Mouse (Mus musculus): ENCODE results near the gene Ddb2. TPM values are rescaled to one million over a fixed set of nuclear protein-coding genes. Genes with fewer than 3 reads are reported as not detected.
"Not testable (repeated sequence)": the region's sequence is repeated elsewhere in the genome, so short reads cannot be mapped to it uniquely, and the experiment has no call there.

Ddb2 gene
- total RNA-seq, 2 experiments from 2014 or later: 8.0 to 10.4 TPM

DNA sequence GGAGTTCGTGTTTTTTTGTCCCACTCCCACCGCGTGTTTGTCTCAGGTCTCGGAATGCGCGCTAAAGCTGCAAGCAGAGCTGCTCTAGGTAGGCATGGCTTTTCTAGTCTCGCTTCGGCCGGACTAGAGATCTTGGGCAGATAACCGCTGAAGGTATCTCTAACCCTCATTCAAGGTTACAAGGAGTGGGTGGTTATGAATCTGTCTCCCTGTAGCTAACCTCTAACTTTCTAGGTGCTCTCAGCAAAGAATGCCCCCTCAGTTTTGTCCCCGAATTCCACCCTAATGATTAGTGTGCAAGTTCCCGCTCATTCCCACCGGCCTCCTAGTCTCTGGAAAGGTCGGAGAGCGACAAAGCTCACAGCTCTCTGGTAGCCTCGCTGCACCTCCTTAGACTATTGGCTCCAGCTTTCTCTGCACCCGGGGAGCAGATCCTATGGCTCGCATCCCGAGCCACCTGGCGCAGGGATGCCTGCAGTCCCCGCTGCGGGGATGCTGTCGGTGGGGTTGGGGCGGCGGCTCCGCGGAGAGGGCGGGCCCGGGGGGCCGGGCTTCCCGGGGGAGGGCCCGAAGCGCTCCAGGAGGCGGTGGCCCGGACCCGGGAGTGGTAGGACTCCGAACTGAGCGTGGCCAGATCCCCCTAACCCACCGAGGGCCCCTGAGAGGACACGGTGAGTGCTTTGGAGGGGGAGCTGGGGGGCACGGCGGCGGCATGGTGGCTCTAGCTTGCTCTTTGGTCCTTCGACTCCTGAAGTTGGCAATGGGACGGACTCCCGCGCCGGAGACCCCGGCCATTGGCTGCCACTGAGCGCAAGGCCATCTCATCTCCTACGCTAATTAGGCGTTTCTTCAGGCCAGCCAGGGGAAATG is 19.7 kb upstream of the Ddb2 start:
- DNase-seq (ENCODE audit: extremely low spot score in 1 of 2, low spot score in 1 of 2): no peak

DNA sequence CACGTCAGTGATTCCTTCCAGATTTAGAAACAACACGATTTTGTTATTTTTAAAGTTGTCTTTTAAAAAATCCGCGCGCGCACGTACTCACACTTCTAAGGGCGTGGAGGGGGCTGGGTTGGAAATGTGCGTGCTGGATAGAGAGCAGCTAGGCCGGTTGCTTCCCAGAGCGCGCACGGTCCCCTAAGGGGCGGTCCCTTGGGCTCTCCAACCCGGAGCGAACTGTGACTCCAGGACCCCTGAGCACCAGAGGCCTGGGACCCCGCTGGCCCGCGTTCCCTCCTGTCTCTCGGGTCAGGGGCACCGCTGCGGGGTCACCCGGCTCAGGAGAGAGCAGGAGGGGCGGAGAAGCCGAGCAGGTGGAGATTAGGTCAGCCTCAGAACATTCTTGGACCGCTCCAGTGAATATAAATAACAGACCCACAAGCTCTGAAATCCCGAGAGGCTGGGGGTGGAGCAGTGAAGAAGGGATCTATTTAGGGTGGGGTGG is 18.9 kb upstream of the Ddb2 start, which contains the start of gene Pacsin3:
TSS of gene Pacsin3 (plus strand) at position 294 of the 490 bp plus-strand sequence.
- no peak for DNase-seq (ENCODE audit: extremely low spot score in 1 of 2, low spot score in 1 of 2)

DNA sequence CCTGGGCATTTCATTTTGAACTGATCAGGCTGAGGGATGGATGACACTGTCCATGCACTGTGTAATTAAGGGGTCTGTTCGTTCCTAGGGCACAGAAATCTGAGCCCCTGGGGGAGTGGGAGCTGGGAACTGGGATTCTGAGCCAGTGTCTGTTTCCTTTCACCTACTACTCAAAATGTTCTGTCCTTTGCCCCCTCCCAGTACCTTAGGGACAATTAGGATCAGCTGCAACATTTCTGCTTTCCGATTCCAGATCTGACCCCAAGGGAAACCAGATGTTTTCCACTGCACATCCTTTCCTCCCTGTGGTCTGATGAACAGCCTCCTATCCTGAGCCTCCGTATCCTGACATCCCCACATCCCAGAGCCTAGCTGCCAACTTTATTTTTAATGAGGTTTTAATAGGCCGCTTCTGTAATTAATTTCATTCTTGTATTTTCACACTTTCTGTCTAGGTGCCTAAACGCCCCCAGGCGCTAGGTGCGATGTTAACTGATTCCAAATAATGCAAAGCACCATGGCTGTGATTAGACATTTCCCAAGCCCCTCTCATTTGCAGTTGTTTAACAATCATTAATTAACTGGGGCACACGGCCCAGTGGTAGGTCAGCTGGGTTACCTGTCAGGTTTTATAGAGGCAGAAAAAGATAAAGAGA is 18.1 kb upstream of the Ddb2 start:
- no peak for DNase-seq (ENCODE audit: extremely low spot score in 1 of 2, low spot score in 1 of 2)

DNA sequence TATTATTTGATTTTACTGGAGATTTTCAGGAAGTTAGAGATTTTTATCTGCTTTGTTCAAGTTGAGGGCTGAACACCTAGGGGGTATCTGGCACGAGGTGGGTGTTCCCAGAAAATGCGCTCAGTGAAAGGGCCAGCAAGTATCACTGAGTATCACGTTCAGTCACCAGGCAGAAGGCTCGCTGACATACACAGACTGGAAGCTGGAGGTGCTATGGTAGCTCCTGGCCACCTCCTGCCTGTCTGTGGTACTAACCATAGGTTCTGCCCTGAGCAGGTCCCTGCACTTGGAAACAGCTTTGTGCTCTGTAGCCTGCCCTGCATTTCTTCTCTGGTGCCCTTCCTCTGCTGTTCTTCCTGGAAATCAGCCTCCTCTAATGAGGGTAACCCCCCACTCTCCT is 15.7 kb upstream of the Ddb2 start:
- no peak for DNase-seq (ENCODE audit: extremely low spot score in 1 of 2, low spot score in 1 of 2)

DNA sequence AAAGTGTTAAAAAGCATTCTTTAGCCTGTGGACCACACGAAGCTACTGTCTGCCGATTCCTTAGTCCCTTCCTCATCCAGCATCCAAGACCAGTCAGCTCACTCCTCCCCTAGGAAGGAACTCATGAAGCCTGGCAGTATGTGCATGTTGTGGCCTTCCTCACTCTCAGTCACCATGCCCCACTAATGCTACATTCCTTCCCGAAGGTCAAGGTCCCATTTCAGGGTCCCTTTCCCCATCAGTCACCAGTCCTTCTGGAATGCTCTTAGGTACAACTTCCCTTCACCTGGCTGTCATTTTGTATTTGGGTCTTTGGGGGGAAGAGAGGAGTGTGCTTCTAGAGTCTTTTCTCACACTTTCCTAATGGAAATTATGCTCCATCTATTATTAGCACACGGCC is 15.2 kb upstream of the Ddb2 start:
- DNase-seq (ENCODE audit: extremely low spot score in 1 of 2, low spot score in 1 of 2): no peak

DNA sequence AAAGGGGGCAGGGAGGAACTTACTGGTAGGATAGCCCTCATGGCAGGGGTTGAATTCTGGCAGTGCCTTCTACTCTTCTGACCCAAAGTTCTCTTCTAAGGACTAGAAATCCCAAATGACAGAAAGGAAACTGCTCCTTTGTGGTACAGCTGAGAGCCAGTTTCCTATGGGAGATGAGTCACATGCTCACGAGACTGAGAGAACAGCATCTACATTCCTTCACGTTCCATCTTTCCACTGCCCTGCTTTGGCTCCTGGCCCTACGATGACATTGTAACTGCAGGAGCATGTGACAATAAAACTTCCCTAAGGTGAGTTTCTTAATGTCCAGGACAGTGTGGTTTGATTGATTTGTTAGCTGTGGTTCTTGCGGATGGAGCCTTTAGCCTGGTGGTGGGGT is 11.6 kb upstream of the Ddb2 start:
- DNase-seq (ENCODE audit: extremely low spot score in 1 of 2, low spot score in 1 of 2): no peak

DNA sequence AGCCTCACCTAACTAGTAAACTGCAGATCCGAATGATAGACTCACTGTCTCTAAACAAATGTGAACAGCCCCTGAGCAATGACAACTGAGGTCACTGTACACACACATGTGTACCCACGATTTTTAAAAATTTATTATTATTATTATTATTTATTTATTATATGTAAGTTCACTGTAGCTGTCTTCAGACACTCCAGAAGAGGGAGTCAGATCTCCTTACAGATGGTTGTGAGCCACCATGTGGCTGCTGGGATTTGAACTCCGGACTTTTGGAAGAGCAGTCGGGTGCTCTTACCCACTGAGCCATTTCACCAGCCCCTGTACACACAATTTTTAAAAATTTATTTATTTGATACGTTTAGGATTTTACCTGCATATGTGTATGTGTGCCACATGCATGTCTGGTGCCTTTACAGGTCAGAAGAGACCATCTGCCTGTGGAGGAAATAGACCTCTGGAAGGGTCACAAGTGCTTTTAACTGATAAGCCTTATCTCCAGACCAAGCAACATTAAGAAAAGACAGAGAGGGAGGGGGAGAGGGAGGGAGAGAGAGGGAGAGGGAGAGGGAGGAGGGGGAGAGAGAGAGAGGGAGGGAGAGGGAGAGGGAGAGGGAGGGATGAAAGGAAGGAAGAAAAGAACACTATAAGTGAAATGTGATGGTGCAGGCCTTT is 7.9 kb upstream of the Ddb2 start:
- no peak for DNase-seq (ENCODE audit: extremely low spot score in 1 of 2, low spot score in 1 of 2)

DNA sequence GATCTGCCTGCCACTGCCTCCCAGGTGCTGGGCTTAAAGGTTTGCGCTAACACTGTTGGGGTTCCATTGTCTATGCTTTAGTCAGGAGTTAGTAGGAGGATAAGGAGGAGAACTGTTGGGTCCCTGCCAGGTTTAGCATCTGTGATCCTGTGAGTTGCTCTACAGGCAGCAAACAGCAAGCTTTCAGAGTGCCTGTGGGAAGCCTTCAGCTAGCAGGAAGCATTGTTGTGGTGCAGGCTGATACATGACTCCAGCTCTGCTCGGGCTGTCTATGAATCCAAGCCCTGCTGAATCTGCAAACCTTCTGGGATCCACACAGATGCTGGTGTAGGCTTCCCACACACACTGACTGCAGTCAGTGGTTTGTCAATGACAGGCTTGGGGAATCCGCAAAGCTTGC is 6.6 kb upstream of the Ddb2 start:
- peak in 1 of 2 experiments; percentile 60 for DNase-seq (ENCODE audit: extremely low spot score in 1 of 2, low spot score in 1 of 2)

DNA sequence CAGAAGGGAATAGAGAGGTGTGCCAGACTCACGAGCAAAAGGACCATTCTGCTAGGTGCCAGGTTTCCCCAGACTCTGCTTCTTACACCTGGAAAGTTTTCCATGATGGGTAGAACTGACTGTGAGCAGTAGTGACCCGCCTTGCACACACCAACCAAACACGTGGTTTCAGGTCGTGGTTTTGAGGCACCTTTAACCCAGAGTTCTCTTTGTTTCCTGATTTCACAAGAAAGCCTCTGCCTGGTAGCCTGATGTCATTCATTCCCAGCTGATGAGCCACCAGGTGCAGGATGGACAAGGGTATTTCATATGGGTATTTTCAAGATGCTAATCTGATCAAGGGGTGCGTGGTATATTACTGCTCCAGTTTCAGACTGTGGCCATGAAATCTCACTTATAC is 5.8 kb upstream of the Ddb2 start:
- DNase-seq (ENCODE audit: extremely low spot score in 1 of 2, low spot score in 1 of 2): no peak

DNA sequence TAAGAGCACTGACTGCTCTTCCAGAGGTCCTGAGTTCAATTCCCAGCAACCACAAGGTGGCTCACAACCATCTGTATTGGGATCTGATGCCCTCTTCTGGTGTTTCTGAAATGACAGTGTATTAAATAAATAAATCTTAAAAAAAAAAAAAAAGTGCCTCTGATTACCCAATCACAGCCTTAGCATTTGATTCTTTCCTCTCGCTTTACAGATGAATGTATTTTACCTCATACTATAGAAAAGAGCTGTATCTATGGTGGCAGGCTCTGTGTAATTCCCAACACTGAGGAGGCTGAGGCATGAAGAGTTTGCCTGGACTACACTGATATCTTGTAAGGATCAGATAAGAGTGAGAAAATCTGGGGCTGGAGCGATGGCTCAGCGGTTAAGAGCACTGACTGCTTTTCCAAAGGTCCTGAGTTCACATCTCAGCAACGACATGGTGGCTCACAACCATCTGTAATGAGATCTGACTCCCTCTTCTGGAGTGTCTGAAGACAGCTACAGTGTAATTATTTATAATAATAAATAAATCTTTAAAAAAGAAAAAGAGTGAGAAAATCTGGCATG is 814 bp upstream of the Ddb2 start:
- DNase-seq (ENCODE audit: extremely low spot score in 1 of 2, low spot score in 1 of 2): not testable (repeated sequence)

DNA sequence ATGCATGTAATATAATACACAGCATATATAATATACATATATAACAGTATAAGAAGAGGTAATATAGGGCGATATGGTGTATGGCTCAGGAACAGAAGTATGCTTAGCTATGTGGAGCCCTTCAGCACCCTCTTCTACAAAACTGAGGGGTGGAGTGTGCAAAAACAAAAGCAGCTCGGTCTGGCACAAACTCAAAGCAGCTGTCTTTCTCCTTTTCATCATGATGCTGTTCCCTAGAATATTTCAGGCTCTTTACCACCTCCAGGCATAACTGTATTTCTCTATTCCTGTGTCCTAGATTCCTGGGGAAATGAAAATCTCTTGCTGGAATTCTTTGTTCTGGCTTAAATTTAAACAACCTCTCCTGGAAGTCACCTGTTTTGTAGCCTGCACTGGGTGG is 7.0 kb downstream of the Ddb2 start:
- no peak for DNase-seq (ENCODE audit: extremely low spot score in 1 of 2, low spot score in 1 of 2)

DNA sequence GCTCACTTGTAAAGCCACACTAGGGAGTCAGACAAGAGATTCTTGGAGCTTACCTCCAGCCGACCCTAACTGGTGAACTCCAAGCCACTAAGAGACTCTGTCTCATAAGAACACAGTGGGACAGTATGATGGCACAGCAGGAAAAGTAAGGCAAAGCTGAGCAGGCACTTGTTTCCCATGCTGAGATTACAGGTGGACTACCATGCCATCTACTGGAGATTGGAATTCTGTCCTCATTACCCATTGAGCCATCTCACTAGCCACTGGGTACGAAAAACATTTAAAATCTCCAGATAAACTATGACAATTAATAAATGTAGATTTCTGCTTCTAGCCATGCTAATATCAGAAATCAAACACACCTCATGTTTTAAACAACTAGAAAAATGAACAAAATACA is 13.2 kb downstream of the Ddb2 start:
- no peak for DNase-seq (ENCODE audit: extremely low spot score in 1 of 2, low spot score in 1 of 2)

DNA sequence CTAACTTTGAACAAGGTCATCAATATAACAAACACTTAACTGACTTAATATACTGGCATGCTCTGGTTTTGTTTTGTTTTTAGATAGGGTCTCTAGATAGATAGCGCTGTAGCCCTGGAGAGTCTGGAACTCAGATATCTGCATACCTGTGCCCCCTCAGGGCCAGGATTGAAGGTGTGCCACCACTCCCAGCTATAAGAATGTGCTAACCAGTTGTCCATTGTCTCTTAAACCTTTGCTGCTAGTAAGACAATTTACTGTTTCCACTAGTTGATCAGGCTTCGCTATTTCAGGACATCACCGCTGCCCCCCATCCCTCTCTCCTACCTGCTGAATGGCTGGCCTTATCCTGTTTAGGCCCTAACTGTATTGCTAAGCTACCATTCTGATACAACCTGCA is 16.3 kb downstream of the Ddb2 start:
- DNase-seq (ENCODE audit: extremely low spot score in 1 of 2, low spot score in 1 of 2): no peak

DNA sequence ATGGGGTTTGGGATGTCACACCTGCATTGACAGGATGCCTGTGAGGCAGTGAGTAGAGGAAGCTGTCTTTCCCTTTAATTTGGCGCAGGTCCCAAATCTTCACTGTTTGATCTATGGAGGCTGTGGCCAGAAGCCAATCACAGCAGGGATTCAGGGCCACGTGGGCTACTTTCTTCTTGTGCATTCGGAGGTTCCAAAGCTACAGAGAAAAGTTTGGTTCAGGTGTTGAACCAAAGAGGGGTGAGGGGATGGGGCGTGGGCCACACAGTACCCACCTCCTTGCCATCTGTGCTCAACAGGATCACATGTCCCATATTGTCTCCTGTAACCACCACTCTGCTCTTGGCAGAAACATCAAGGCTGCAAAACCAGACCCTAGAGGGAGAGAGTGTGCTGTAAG is 19.8 kb downstream of the Ddb2 start:
- no peak for DNase-seq (ENCODE audit: extremely low spot score in 1 of 2, low spot score in 1 of 2)

DNA sequence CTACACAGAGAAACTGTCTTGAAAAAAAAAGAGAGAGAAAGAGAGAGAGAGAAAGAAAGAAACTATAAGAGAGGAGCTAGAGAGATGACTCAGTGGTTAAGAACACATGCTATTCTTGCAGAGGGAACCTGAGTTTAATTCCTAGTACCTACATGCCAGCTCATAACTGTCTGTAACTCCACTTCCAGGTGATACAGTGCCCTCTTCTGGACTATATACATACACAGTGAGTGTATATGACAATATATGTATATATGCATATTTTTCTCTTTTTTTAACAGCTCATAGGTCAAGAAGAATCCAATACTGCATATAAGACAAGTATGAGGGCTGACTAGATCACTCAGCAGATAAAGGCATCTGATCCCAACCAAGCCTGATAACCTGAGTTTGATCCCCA is 23.5 kb downstream of the Ddb2 start:
- no peak for DNase-seq (ENCODE audit: extremely low spot score in 1 of 2, low spot score in 1 of 2)

DNA sequence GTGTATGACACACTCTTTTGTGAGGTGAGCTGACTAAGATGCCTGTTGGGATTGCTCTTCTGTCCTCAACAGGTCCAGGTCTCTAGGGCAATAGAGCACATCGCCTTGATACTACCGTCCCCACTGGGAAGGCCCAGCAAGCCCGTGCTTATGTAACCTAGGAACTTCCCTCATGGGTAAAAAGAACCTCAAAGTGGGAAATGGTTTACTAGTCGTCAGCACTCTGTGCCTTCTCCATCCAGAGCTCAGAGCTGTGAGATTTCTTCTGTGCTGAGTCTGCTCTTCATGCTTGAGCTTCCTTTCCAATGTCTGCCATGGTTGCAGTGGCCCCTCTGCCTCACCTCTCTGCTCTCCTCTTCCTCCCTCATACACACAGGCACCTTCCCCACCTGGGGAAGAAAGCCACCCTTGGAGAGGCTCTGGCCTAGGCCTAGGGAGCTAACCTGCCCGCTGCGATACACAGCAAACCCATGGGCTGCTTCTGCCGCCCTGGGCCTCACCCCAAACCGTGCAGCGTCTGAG is 30.5 kb downstream of the Ddb2 start:
- no peak for DNase-seq (ENCODE audit: extremely low spot score in 1 of 2, low spot score in 1 of 2)

DNA sequence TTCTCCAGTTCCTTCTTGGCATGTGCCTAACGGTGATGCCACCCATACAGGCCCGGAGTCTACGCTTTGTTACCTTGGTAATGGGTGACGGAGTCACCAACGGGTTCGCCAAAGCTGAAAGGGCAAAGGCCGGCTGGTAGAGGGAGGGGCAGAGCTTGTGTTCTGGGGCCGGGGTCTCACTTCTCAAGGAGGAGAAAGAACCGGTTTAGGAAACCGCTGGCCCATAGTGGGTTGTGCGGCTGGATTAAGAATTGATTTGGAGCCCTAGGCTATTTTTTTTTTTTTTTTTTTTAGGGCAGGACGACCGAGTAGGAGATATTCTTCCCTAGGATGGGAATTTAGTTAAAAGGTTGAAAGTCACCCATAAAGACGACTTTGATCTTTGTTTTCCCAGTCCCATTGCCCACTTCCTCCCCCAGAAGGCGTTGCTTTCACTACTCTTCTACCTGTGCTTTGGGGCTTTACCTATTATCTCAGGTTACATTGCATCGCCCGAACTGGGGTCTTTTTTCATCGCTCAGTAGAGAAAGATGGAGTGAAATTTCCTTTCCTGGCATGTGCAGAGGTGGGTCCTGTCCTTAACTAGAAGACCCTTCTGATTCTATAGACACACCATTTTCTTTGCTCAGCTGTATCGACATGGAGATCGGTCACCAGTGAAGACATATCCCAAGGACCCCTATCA is 33.7 kb downstream of the Ddb2 start:
- DNase-seq (ENCODE audit: extremely low spot score in 1 of 2, low spot score in 1 of 2): no peak

DNA sequence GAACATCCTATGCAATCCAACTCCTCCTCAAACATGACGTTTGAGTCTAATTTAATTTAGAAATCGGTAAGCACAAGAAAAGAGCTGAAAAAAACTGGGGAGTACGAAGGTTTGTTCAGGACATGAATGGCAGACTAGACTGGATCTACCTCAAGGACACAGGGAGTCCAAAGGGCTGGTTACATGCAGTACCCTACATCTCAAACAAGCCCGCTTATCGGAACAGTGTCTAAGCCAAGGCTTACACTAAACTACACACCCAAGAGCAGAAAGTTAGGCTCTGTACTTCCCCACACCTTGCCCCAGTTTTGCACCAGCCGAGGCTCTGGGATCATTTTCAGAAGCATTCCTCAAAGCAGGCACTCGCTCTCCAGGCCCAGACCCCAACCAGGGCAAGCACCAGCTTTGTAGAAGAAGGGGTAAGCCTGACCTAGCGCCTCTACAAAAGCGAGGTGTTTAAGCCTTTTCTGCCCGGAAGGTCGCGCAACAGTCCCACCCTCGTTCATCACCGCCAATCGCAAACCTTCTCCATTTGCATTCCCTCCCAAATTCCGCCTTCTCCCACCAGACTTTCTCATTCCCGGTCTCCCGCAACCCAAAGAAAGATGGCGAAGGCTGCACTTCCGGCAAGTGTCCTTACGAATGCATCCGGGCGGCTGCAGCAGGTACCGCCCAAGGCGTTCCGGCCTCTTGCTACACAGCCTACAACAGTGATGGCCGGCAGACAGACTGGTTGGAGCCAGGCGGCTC is 34.4 kb downstream of the Ddb2 start, which contains the start of the genes Nr1h3 and Acp2:
TSS of gene Nr1h3 (minus strand) at position 613 of the 750 bp plus-strand sequence.
TSS of gene Acp2 (plus strand) at position 664 of the 750 bp plus-strand sequence.
- peak; percentile 89 to 98 for DNase-seq (ENCODE audit: extremely low spot score in 1 of 2, low spot score in 1 of 2)

DNA sequence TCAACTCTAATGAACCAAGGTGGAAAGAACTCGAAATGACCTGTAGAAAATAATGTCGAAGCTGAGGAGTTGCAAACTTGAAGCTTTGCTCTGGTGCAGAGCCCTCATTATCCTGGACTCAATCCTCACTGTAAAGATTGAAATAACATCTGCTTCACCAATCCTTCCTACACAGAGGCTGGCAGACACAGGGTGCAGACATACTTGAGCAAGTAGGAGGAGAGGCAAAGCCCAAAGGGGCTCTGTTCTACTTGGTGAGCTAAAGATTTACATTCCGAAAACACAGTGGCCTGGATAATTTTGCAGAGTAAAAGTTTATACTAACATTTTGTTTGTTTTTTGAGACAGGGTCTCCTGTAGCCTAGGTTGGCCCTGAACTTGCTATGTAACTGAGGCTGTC is 37.9 kb downstream of the Ddb2 start:
- DNase-seq (ENCODE audit: extremely low spot score in 1 of 2, low spot score in 1 of 2): no peak
